Mouse (Mus musculus) spleen, adult 2 months (tissue): ENCODE results near the gene Ykt6.

ENCODE experiments used
- CTCF ChIP-seq: fragments of 200-500 bp; IDR thresholded peaks from 2 replicates; pipeline ENCODE4 v1.5.1; 2011; ENCODE audit warnings: mild to moderate bottlenecking, inconsistent platforms; ENCODE audit not compliant: insufficient read depth, insufficient read length, insufficient replicate concordance; ENCODE audit errors: extremely low read depth
- POLR2A ChIP-seq: fragments of 200-500 bp; IDR thresholded peaks from 2 replicates; pipeline ENCODE4 v1.6.1; 2011; ENCODE audit warnings: low read depth, low read length, inconsistent platforms

DNA sequence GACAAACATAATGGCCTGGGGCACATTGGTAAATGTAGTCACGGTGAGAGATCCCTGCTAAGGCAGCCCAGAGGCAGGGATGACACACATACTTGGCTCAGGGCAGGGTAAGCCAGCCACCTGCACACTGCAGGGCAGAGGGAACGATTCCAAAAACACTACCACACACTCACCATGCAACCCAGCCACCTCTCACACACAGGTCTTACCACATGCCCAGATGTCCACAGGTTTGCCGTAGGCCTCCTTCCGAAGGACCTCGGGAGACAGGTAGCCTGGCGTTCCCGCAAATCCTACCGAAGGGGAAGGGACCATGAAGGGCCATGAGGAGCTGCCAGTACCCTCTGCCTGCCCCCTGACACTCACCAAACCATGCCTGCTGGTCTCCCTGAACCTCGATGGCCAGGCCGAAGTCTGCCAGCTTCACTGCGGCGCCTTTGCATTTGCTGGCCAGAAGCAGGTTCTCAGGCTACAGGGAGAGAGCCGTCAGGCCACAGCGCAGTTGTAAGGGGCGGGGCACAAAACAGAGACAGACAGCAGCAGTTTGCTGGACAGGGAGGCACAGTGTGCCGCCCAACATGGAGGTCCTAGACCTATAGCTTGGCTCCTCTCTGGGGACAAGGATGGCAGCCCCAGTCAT lies 34.6 kb downstream of the Ykt6 start:
- no peak for TF ChIP-seq CTCF
- TF ChIP-seq POLR2A = no peak
